Mouse (Mus musculus): Measurements from ENCODE around the gene Atp9a.

The Atp9a gene

DNA sequence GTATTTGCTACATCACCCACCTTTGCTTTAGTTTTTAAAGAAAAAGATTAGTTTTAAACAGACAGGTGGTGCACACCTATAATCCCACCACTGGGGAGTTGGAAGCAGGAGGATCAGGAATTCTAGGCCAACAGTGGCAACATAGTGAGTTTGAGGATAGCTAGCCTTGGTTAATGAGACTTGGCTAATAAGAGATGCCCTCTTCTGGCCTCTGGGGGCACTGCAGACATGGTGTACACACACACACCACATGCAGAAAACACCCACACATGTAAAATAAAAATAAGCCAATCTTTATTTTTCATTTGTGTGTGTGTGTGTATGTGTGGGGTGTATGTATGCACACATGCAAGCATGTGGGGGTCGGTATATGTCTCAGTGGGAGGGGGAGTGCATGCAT is 3.4 kb downstream of the Atp9a start:
- no peak for DNase-seq

DNA sequence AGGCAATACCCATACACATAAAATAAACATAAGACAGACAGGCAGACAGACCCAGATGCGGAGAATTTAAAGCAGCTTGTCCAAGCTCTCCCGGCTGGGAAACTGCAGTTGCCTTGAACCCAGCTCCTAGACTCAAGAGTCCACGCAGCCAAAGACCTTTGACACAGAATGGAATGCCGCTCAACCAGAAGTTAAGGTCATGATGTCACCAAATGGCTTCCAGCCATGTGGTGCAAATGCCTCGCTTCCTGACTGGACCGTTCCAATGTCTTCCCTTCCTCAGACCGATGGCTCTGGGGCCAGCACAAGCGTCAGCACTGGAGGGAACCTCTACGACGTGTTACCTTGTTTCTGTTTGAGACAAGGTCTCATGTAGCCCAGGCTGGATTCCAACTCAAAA is 4.3 kb downstream of the Atp9a start:
- DNase-seq: peak; percentile 77 to 83

DNA sequence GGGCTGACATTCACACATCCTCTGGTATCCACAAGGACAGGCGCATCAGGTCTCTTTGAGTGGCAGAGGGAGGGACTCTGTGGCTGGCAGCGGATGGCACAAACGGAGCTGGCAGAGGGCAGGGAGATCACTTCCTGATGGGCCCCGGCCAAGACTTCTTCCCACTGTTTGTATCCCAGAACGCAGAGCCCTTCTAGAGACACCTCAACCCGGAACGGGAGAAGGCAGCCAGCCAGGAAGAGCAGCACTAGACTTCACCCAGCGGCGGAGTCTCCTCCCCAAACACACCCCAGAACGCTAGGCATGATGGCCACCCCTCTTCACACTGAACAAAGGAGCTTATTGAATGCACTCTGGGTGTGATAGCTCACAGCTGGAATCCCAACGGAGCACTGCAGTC is 8.2 kb downstream of the Atp9a start:
- DNase-seq: peak; percentile 62 to 76

DNA sequence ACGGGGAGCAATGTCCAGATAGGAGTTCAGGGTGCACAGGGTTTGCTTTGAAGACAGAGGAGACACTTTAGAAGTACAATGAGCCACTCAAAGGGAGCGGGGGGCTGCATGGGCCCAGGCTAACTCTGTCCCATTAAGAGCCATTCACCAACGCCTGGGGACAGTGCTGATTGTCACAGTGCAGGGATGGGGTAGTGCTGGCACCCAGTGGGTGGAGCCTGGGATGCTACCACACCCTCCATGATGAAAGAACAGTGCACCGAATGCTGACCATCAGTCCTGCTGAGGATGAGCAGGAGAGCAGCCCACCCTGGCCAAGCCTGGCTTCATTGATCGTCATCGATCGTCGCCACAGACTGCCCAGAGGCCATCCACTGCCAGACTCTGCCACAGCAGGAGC is 11.0 kb downstream of the Atp9a start:
- no peak for DNase-seq

DNA sequence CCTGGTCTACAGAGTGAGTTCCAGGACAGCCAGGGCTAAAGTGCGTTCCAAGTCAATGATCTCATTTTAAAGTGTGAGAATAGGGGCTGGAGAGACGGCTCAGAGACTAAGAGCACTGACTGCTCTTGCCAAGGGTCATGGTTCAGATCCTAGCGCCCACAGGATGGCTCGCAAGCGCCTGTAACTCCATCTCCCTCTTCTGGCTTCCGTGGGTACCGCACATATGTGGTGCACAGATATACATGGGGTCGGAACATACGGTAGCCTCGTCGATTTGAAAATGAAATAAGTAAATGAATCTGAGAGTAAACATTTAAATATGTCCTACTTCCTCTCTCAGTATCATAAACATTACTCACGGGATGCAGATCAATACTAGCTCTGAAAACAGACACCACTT is 12.5 kb downstream of the Atp9a start:
- peak in 1 of 2 experiments; percentile 24 for DNase-seq

DNA sequence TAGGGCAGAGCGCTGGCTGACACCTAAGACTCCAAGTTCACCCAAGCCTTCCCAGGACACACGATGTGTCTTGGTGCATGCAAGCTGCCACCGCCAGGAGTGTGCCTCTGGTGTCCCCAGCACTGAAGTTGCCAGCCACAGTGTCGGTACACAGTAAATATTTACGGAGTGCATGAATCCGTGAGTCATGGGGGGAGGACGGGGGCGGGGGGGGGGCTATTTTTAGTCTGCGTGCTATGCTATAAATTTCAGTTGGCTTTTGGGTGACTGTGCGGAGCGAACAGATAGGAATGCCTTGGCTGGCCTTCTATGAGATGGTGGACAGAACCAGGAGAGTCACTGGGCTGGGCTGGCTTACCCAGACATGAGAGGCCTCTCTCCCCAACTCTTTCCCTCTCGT is 14.2 kb downstream of the Atp9a start:
- DNase-seq: no peak

DNA sequence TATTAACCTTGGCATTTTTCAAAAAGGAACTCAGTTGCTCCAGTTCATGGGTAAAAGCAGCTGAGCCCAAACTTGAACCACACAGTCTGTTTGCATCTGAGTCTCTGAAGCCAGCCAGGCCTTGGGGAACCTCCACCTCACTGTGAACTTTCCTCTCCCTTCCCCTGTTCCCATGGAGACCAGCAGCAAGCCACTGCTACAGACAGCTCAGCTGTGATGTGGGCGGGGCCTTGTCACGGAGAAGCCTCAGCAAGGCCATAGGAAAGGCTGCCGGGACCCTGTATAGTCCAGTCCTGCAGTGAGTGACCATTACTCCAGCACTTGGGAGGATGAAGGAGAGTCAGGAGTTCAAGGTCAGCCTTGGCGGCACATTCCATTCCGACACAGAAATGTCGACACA is 16.2 kb downstream of the Atp9a start:
- DNase-seq: peak; percentile 78 to 79

DNA sequence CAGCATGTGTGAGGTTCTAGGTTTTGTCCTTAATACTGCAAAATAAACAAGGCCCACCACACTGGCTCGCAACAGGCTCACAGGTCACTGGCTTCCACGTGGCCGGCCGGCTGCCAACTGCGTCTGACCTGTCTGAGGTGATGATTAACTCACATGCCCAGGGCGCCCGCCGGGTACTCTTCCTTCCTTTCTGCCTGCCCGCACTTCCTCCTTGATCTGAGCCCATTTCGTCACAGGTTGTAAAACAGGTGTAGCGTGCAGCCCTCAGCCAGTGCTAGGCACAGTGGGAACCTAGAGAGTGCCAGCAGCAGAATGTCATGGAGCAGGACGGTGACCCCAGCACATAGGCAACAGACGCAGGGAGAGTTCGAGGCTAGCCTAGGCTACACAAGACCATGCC is 20.9 kb downstream of the Atp9a start:
- DNase-seq: peak; percentile 92 to 93

DNA sequence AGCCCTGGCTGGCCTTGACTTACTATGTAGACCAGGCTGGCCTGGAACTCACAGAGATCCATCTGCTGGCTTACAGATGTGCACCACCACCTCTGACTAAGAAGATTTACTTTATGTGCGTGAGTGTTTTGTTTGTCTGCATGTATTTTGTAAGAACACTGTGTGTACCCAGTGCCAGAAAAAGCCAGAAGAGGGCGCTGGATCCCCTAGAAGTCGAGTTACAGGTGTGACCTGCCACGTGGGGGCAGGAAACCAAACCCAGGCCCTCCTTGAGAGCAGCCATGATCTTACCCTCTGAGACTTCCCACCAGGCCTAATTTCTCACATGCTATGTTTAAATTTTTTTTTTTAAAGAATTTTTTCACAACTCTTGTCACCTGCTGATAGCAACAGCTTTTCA is 22.5 kb downstream of the Atp9a start:
- DNase-seq: no peak

DNA sequence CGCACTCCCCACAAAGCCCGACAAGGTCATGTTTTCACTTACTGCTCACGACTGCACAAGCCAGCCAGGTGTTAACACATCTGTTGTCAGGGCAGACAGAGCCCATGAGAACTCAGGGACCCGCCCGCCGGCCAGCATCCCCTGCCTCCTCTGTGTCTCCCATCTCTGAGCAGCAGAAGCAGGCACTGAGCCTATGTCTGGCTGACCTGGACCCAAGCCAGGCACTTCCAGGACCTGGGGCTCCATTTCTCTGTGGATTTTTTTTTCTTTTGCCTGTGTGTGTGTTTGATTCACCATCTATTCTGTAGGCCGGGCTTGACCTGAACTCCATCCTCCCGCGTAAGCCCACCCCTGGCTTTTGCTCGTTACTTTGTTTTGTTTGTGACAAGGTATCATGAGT is 23.5 kb downstream of the Atp9a start:
- DNase-seq: no peak

DNA sequence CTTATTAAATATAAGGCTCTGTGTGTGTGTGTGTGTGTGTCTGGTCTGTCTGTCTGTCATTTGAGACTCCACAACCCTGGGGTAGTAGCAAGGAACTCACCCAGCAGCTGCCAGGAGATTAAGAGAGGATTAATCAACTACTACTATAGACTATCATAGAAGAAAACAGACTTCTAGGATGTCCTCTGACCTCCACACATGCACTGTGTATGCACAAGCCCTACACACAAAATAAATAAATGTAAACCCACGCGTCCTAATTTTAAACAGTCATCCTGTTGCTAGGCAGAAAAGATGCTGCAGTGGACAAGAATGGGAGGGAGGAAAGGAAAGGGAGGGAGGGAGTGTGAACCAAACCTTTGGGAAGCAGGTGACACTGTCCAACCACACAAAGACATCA is 23.9 kb downstream of the Atp9a start:
- DNase-seq: no peak

DNA sequence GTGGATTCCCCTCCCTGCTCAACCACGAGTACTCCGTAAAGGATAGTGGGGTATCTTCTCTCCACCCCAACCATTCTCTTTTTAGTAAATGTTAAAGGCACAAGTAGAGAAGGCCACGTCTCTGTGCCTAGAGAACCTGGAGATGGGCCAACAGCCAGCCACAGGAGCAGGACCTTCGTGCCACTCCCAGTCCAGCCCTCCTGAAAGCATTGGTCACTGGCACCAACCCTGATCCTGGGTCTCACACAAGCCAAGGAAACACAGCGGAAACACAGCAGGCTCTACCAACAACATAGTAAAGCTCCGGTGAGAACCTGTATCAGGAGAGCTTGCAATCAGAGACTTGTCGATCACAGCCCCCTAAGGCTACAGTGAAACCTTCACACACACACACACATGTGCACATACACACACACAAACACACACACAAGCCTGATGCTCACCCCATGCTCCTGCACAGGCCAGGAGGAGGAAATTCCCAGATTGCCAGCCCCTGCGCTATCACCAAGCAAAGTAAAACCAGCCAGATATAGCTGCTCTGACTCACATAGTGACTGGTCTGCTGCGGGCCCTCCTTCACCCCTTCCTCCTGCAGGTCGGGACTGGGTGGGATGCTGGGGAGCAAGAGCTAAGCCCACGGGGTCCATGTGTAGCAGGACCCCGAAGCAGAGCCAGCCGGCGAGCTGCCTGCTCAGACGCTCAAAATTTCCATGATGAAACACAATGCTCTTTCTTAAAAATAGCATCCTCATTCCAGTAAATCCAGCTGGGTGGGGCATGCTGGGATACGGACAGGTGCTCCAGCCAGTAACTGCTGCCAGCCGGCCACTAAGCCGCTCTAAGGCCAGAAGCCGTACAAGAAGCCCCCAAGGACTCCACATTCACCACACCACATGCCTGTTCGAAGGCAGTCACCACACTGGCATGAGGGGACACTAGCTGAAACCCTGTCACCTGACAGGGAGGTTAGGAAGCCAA is 29.7 kb downstream of the Atp9a start:
- no peak for DNase-seq

DNA sequence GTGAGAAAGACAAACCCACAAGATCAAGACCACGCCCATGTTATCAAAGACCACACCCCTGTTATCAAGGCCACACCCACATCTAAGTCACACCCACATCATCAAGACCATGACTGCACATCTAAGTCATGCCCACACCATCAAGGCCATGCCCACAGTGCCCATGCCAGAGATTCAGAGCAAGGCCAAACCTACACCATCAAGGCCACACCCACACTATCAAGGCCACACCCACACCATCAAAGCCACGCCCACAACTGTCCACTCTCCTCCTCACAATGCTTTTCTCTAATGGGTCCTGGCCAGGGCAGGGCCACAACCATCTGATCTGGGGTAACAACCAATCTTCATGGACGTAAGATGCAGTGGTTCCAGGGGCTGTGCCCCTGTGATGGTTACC is 31.2 kb downstream of the Atp9a start:
- DNase-seq: no peak

DNA sequence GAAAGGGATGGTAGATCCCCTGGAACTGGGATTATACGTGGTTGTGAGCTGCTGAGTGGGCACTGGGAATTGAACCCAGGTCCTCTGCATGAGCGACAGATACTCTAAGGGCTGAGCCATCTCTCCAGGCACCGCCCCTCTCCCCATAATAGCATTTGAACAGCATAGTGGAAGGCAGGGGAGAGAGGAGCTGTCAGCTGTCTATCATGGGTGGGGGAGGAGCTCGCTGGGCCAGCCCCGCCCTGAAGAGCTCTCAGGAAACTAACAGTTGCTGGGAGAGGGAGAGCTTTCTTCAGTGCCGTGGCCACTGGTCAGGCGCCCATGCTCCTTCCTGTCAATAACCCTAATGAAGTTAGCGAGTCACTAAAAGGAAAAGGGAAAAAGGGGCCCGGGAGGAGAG is 34.4 kb downstream of the Atp9a start:
- no peak for DNase-seq

DNA sequence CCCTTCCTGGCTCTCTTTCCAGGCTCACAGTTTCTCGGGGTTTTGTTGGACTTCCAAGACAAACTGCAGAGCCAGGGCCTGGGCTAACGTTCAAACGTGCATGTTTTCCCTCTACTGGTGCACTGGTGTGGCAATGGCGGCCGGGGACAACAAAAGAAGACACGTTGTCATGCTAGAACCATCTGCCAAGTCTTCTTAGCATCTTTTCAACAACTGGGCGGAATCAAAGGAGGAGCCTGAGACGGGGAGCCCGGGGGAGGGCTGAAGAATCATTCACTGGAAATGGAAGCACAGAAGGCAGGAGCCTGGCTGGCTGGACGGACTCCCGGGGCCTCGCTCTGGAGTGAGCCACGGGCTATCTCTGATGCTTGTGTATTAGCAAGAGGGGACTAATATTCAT is 39.9 kb downstream of the Atp9a start:
- no peak for DNase-seq

DNA sequence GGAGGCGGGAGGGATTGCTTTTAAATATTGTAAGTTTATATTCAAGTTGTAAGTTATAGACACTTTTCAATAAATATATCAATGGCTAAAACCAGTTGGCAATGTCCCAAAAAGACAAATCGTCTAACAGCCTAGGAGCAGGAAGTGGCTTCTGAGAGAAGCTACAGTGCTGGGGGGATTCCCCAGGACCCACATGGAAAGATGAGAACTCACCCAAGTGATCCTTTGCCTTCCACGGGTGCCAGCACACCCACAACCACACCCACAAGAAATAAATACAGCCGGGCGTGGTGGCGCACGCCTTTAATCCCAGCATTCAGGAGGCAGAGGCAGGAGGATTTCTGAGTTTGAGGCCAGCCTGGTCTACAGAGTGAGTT is 47.2 kb downstream of the Atp9a start:
- no peak for DNase-seq

DNA sequence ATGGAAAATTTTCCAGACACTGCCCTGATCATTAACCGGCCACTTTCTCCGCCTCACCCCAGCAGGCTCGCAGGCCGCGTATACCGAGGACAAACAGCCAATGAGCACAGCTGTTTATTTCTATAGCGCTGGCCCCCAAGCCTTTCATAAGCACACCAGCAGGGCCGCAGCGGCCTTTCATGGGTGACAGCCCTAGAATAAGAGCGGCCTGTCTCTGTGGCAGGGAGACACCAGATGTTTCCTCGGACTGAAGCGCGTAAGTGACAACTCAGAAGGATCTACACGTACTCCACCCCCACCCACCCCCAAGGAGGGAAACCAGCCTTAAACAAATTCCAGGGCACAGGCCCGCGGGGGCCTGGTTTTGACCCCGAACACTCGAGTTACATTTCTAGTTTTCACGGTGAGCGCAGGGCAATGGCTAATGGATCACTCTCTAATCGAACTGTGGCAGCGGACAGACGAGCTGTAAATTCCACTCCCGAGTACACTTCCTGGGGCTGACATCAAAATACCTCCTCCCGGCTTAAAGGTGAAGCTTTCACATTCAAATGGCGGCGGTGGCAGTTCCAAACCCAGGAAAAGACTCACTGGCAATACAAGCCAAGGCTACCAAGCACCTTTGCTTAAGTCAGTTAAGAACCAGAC is 47.7 kb downstream of the Atp9a start:
- no peak for DNase-seq

DNA sequence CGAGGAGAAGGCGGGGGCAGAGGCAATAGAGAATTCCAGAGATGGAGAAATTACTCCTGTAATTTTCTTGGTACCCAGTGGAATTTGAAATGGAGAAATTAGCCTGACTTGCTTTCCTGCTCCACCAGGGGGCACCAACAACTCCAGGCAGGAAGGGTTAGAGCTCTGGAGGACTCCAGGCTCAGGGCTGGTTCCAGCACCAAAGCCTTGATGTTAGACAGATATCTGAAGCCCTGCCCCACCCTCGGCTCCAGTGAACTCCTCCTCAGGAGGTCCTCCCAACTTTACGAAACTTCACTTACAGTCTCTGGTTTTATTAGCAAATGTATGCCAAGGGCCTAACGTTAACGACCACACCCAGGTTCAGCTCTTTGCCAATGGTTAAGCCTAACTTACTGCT is 50.4 kb downstream of the Atp9a start:
- DNase-seq: peak; percentile 16 to 67

DNA sequence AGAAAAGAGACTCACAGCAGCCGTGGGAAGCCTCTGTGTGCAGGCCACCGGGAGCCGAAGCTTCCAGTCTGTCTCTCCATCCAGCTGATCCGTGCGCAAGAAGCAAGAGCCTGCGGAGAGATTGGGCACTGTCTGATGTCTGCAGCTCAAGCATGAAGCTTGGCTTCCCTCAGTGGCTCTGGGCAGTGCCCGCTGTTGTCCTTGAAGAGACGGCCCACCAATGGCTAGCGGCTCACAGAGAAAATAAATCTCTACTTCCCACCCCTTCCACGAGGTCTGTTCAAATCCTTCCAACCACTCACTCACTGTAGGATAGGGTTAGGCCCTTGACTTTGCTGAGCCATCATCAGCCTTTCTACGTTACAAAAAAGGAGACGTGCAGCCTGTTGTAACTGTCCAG is 54.9 kb downstream of the Atp9a start:
- no peak for DNase-seq

DNA sequence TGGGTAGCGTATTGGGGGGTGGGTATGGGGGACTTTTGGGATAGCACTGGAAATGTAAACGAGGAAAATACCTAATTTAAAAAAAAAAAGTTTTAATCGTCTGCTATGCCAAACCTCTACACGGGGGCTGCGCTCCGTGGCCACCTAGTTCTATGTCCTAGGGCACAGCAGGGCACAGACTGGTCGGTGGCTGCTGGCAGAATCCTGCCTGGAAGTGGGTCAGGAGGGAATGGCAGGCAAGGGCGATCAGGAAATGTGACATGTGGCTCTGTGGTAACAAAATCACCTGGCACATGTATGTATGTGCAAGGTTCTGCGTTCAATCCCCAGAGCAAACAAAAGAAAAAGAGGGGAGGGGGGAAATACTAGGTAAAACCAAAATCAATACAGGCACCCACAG is 56.3 kb downstream of the Atp9a start:
- no peak for DNase-seq

DNA sequence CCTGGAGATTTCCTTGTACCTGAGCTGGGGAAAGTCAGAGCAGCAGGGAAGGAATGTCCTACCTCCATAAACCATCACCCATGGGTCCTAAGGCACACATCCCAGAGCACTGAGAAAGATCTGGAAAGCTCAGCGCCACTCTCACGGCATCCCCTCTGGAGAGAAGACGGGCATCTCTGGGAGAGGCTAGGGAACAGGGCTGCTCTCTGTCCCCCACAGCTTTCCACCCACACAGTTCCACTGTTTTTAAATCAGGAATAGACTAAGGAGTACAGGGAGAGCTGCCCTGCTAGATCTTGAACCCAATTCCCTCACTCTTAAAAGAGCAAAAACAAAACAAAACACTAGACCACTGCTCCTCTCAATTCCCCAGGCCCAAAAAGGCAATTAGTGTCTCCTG is 57.5 kb downstream of the Atp9a start:
- no peak for DNase-seq

DNA sequence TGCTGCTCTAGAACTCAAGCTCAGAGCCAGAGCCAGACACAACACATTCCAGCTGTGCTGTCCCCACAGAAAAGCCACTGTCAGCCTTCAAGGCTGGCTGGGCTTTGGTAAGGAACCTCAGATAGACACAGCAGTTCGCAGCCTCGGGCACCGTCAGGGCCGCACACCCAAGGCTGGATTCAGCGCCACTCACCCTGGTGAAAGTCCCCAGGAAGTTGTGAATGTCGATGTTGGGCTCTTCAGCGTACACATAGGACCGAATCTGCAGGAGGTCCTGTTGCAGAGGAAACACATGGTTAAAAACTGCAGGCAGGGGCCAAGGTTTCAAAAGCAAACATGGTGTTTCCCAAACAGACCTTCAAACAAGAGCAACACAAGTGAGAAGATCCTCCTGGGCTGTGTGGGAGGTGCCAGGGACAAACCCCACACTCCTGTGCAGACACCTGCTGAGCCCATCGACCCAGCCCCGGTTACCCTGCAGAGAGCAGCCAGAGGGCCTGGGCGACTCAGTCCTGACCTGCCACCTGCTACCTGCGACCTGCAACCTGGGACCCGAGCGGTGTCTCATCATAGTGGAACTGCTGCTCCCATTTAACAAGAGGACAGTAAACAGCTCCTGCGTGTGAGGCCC is 58.6 kb downstream of the Atp9a start:
- DNase-seq: no peak

DNA sequence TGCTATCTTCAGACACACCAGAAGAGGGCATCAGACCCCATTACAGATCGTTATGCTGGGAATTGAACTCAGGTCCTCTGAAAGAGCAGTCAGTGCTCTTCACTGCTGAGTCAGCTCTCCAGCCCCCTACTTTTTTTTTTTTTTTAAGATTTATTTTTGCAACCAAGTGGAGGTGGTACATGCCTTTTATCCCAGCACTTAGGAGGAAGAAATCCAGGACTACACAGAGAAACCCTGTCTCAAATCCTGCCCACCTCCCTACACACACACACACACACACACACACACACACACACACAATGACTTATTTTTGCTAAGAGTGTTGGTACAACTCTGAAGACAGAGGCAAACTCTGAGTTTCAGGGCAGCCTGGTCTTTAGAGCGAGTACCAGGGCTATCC is 59.5 kb downstream of the Atp9a start:
- no peak for DNase-seq

DNA sequence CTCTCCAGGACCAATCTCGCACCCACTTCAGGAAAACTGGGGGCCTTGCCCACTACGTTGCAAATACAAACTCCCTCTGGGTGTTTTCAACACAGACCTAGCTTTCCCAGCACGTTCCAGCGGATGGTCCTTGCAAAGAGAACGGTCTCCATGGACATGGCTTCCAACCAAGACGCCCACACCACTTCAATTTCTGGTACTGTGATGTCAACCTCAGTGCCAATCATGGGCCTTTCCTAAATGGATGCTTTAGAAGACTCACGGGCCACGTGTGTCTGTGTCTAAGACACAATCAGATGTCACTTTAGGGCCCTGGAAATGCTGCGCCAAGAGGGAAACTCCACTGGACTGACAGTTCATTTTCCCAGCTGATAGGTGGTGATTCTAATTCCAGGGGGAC is 60.7 kb downstream of the Atp9a start:
- DNase-seq: no peak

Measured in kidney, adult 8-10 months (tissue).